Mouse (Mus musculus) neural tube, embryonic 13.5 days (tissue): Measurements from ENCODE around the gene Xylt1. TPM values are rescaled to one million over a fixed set of nuclear protein-coding genes. Genes with fewer than 3 reads are reported as not detected.

Experiments used
- ATAC-seq: fragments of 200-750 bp; cut with Nextera tagmentation; 2 replicates; pipeline ENCODE4 v1.8.0; 2017; ENCODE audit warnings: low read depth, mild to moderate bottlenecking, moderate TSS enrichment, moderate library complexity
- H3K27ac ChIP-seq: fragments of 300-500 bp; sonication (generic); replicated peaks from 2 replicates; pipeline ENCODE4 v1.5.1; 2015; ENCODE audit warnings: moderate library complexity, mild to moderate bottlenecking, inconsistent platforms
- H3K27me3 ChIP-seq: fragments of 300-500 bp; sonication (generic); 2 replicates; pipeline ENCODE4 v1.6.1; 2015; ENCODE audit warnings: mild to moderate bottlenecking, inconsistent platforms
- H3K36me3 ChIP-seq: fragments of 300-500 bp; sonication (generic); 2 replicates; pipeline ENCODE4 v1.6.1; 2015; ENCODE audit warnings: mild to moderate bottlenecking, inconsistent platforms
- H3K4me1 ChIP-seq: fragments of 300-500 bp; sonication (generic); replicated peaks from 2 replicates; pipeline ENCODE4 v1.6.1; 2015; ENCODE audit warnings: inconsistent platforms
- H3K4me2 ChIP-seq: fragments of 300-500 bp; sonication (generic); 2 replicates; pipeline ENCODE4 v1.6.1; 2015; ENCODE audit warnings: inconsistent platforms, mild to moderate bottlenecking, moderate library complexity
- H3K4me3 ChIP-seq: fragments of 300-500 bp; sonication (generic); 2 replicates; pipeline ENCODE4 v1.5.1; 2015; ENCODE audit warnings: mild to moderate bottlenecking, inconsistent platforms
- H3K9ac ChIP-seq: fragments of 300-500 bp; sonication (generic); 2 replicates; pipeline ENCODE4 v1.6.1; 2015; ENCODE audit warnings: moderate library complexity, mild to moderate bottlenecking, inconsistent platforms
- H3K9me3 ChIP-seq: fragments of 300-500 bp; sonication (generic); 2 replicates; pipeline ENCODE4 v1.6.1; 2016; ENCODE audit warnings: inconsistent platforms
- WGBS: fragments of 180-500 bp; shearing (Covaris S2); methylation state at CpG from one replicate; pipeline ENCODE4 v1.1.7; 2015; 5-methylcytosine and 5-hydroxymethylcytosine counted together
- polyA plus RNA-seq: library from polyadenylated mRNA; unstranded; fragments of >200 nt; fragmentation: Nextera tagmentation; extraction: Ambion mirVana; gene quantifications from 2 replicates; pipeline ENCODE4 v1.2.1, GENCODE M21; 2015

Gene Xylt1
- polyA plus RNA-seq, 1 experiment from 2014 or later: 1.9 TPM

DNA sequence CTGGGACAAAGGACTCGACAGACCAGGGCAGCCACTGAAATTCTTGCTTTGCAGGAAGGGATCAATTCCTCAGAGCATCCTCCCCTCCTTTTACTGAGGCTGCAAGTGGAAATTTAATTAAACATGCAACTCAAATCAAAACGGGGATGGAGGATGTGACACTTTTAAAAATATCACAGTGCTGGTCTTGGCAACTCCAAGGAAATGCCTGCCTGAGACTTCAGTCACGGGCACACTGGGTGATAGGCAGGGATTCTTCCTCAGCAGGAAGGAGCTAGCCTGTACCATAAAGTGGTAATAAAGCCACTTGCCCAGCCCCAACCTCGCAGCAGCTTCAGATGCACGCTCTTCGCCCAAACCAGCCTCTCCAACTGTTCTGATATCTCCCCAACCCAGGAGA lies 339.6 kb downstream of the Xylt1 start:
- ATAC-seq: no peak
- Histone ChIP-seq H3K4me2 (no peak overlapping the region), H3K27ac (no peak overlapping the region), H3K4me3 (no peak overlapping the region), H3K9ac (no peak overlapping the region), H3K27me3 (no peaks in the 10 kb centered on the region), H3K9me3 (0 out of 2 replicates have a peak, but pooled peaks cover 5% of the 10 kb centered on the region), H3K4me1 (no peaks in the 10 kb centered on the region), H3K36me3 (no peaks in the 10 kb centered on the region)
- WGBS: 38% methylated on average over 6 of the region's 6 CpGs
